Mouse (Mus musculus) T-helper 17 cell (primary cell): ENCODE measurements around the gene Mbd3.

Experiments
- in situ Hi-C, 2 experiments: fragments of 300-600 bp; cut with MboI, MseI; formaldehyde crosslinking; loops; 1 replicate in 1 of 2; 2 replicates in 1 of 2; pipeline ENCODE4 v1.15.1; 2025; ENCODE audit warnings: high pct_unique_total_duplicates in 2 of 2

Gene Mbd3

GRCm38 (mm10) chr10:80425041-80425440 is 25.7 kb upstream of the Mbd3 start:
- in situ Hi-C loops: no loop called here

GRCm38 (mm10) chr10:80423562-80423961 is 24.2 kb upstream of the Mbd3 start:
- in situ Hi-C loops: no loop called here

- in situ Hi-C loops: no loop called here
Observed at GRCm38 (mm10) chr10:80421651-80422472, 22.5 kb upstream of the Mbd3 start.

GRCm38 (mm10) chr10:80421208-80421607 is 21.9 kb upstream of the Mbd3 start:
- in situ Hi-C loops: no loop called here

GRCm38 (mm10) chr10:80420729-80421128 is 21.4 kb upstream of the Mbd3 start:
- in situ Hi-C loops: no loop called here

- in situ Hi-C loops: loop anchor here (5.0 kb wide), 2 partner anchors 218 to 298 kb away; no protein-coding TSS in a partner anchor
Observed at GRCm38 (mm10) chr10:80419419-80419818, 20.1 kb upstream of the Mbd3 start.

- in situ Hi-C loops: loop anchor here (5.0 kb wide), 2 partner anchors 219 to 299 kb away; no protein-coding TSS in a partner anchor
Observed at GRCm38 (mm10) chr10:80418311-80418710, 19.0 kb upstream of the Mbd3 start.

GRCm38 (mm10) chr10:80417841-80418240 is 18.5 kb upstream of the Mbd3 start:
- in situ Hi-C loops: loop anchor here (5.0 kb wide), 2 partner anchors 219 to 299 kb away; no protein-coding TSS in a partner anchor

GRCm38 (mm10) chr10:80417371-80417770 is 18.0 kb upstream of the Mbd3 start:
- in situ Hi-C loops: loop anchor here (5.0 kb wide), 2 partner anchors 220 to 300 kb away; no protein-coding TSS in a partner anchor

GRCm38 (mm10) chr10:80415566-80415965 is 16.2 kb upstream of the Mbd3 start:
- in situ Hi-C loops: loop anchor here (5.0 kb wide), 2 partner anchors 222 to 302 kb away; no protein-coding TSS in a partner anchor

GRCm38 (mm10) chr10:80412656-80413541 is 13.5 kb upstream of the Mbd3 start:
- in situ Hi-C loops: no loop called here

GRCm38 (mm10) chr10:80407924-80408323 is 8.6 kb upstream of the Mbd3 start:
- in situ Hi-C loops: no loop called here

GRCm38 (mm10) chr10:80406684-80407501 is 7.5 kb upstream of the Mbd3 start, which contains the start of gene Uqcr11:
Gene Uqcr11 (minus strand): TSS chr10:80406830.
- in situ Hi-C loops: no loop called here

- in situ Hi-C loops: no loop called here
Observed at GRCm38 (mm10) chr10:80405481-80406173, 6.3 kb upstream of the Mbd3 start.

- in situ Hi-C loops: no loop called here
Observed at GRCm38 (mm10) chr10:80403044-80403692, 3.8 kb upstream of the Mbd3 start.

- in situ Hi-C loops: no loop called here
Observed at GRCm38 (mm10) chr10:80400704-80401161, 1.4 kb upstream of the Mbd3 start.

- in situ Hi-C loops: loop anchor here in 1 of 2 experiments (5.0 kb wide), 1 partner anchor 1202 kb away; the partner anchor contains the start of gene Tle6
Observed at GRCm38 (mm10) chr10:80399973-80400703, 788 bp upstream of the Mbd3 start.

GRCm38 (mm10) chr10:80398719-80399190 is 595 bp downstream of the Mbd3 start:
- in situ Hi-C loops: loop anchor here in 1 of 2 experiments (5.0 kb wide), 1 partner anchor 1204 kb away; the partner anchor contains the start of gene Tle6

- in situ Hi-C loops: loop anchor here in 1 of 2 experiments (5.0 kb wide), 1 partner anchor 1204 kb away; the partner anchor contains the start of gene Tle6
Observed at GRCm38 (mm10) chr10:80398174-80398535, 1.2 kb downstream of the Mbd3 start.
